Mouse (Mus musculus) left cerebral cortex, postnatal 14 days (tissue): ENCODE measurements around the gene Hibch. TPM values are rescaled to one million over a fixed set of nuclear protein-coding genes. Genes with fewer than 3 reads are reported as not detected.
A peak's percentile ranks its signal among the peaks of the same experiment; 100 is the strongest.

Experiments used
- DNase-seq, 2 experiments: peaks; one replicate each; pipeline ENCODE4 v3.0.0; 2021 to 2022; ENCODE audit warnings: low spot score in 2 of 2, mixed read lengths in 1 of 2
- intact Hi-C: fragments of 180-260 bp; cut with DNase I; formaldehyde crosslinking; loops from one replicate; pipeline ENCODE4 v1.15.1; 2025
- long read RNA-seq, 2 experiments: library from polyadenylated mRNA; stranded (forward); transcript quantifications; one replicate each; pipeline ENCODE4 v2.0.0; 2021
- total RNA-seq, 2 experiments: library from RNA; stranded (reverse); gene quantifications; 2 replicates each; pipeline ENCODE4 v1.2.3; 2021

Hibch gene
- total RNA-seq = 10 to 100 TPM; 11.9 to 14.6 TPM
- long read RNA-seq, experiment 1, transcript Hibch-201 (14 exons, 1,830 nt) = major isoform, 11 of 12 reads
- long read RNA-seq, experiment 1, partial matches to known transcripts = 1 of 12 reads
- long read RNA-seq, experiment 1, other reads (novel, unspliced or antisense) = 0 of 12 reads
- long read RNA-seq, experiment 2, transcript Hibch-201 (14 exons, 1,830 nt) = major isoform, 13 of 13 reads
- long read RNA-seq, experiment 2, partial matches to known transcripts = 0 of 13 reads
- long read RNA-seq, experiment 2, other reads (novel, unspliced or antisense) = 0 of 13 reads

GRCm38 (mm10) chr1:52844782-52845665, at the start of gene Hibch:
Hibch (plus strand) TSS chr1:52844929.
- DNase-seq = peak; percentile 96 to 98
- intact Hi-C loops = no loop called here

GRCm38 (mm10) chr1:52795927-52796326, 48.8 kb upstream of the Hibch start:
- no peak for DNase-seq
- intact Hi-C loops = loop anchor here (10.0 kb wide), 1 partner anchor 239 kb away; no protein-coding TSS in a partner anchor

GRCm38 (mm10) chr1:52799056-52799726, 45.5 kb upstream of the Hibch start:
- intact Hi-C loops = loop anchor here (10.0 kb wide), 1 partner anchor 236 kb away; no protein-coding TSS in a partner anchor
- DNase-seq = peak; percentile 57 to 67

- no peak for DNase-seq
- intact Hi-C loops = loop anchor here (10.0 kb wide), 1 partner anchor 235 kb away; no protein-coding TSS in a partner anchor
Measured at GRCm38 (mm10) chr1:52799772-52800171, 45.0 kb upstream of the Hibch start.

GRCm38 (mm10) chr1:52800340-52800740, 44.4 kb upstream of the Hibch start:
- intact Hi-C loops = no loop called here
- no peak for DNase-seq

GRCm38 (mm10) chr1:52801651-52802050, 43.1 kb upstream of the Hibch start:
- DNase-seq = no peak

GRCm38 (mm10) chr1:52802406-52802975, 42.2 kb upstream of the Hibch start:
- intact Hi-C loops = no loop called here
- DNase-seq = no peak

More at GRCm38 (mm10) chr1:52801651-52802050, 43.1 kb upstream of the Hibch start:
- intact Hi-C loops = no loop called here

GRCm38 (mm10) chr1:52805041-52805440, 39.7 kb upstream of the Hibch start:
- intact Hi-C loops = no loop called here
- DNase-seq = no peak

- no peak for DNase-seq
- intact Hi-C loops = no loop called here
Measured at GRCm38 (mm10) chr1:52808456-52808855, 36.3 kb upstream of the Hibch start.

- intact Hi-C loops = no loop called here
- no peak for DNase-seq
Measured at GRCm38 (mm10) chr1:52816232-52816891, 28.4 kb upstream of the Hibch start.

GRCm38 (mm10) chr1:52816910-52817812, 27.6 kb upstream of the Hibch start, which contains the start of gene Inpp1:
Inpp1 (minus strand) TSS chr1:52817688.
- DNase-seq = peak; percentile 58 to 67
- intact Hi-C loops = no loop called here

GRCm38 (mm10) chr1:52817813-52818147, 26.9 kb upstream of the Hibch start:
- DNase-seq = no peak
- intact Hi-C loops = no loop called here

- intact Hi-C loops = no loop called here
- DNase-seq = no peak
Measured at GRCm38 (mm10) chr1:52839099-52839498, 5.6 kb upstream of the Hibch start.

- intact Hi-C loops = no loop called here
- DNase-seq = no peak
Measured at GRCm38 (mm10) chr1:52844354-52844753, 375 bp upstream of the Hibch start.

GRCm38 (mm10) chr1:52846556-52846955, 1.8 kb downstream of the Hibch start:
- DNase-seq = no peak
- intact Hi-C loops = no loop called here

GRCm38 (mm10) chr1:52849422-52849821, 4.7 kb downstream of the Hibch start:
- DNase-seq = no peak
- intact Hi-C loops = no loop called here

GRCm38 (mm10) chr1:52854029-52854428, 9.3 kb downstream of the Hibch start:
- intact Hi-C loops = loop anchor here (5.0 kb wide), 1 partner anchor 207 kb away; no protein-coding TSS in a partner anchor
- DNase-seq = peak; percentile 36 to 63
